Mouse (Mus musculus): ENCODE data around the gene Arf1. TPM values are rescaled to one million over a fixed set of nuclear protein-coding genes. Genes with fewer than 3 reads are reported as not detected.
"Not testable (repeated sequence)": the region's sequence is repeated elsewhere in the genome, so short reads cannot be mapped to it uniquely, and the experiment has no call there.

The Arf1 gene
- total and polyA plus RNA-seq, 3 experiments, result 541 to 617 TPM; not detected in 1

DNA sequence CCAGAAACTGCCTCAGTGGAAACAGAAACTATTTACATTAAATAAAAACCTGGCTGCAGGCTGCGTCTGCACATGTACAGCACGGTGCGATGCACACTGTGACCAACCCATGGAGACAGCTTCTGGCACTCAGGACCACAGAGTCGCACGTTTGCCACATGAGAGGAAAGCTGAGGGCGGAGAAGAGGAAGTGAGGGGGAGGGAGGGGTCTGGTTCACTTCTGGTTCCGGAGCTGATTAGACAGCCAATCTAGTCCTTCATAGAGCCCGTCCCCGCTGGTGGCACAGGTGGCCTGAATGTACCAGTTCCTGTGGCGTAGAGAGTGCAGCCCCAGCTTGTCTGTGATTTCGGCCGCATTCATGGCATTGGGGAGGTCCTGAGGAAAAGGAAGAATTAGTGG lies 15.8 kb downstream of the Arf1 start:
- TF ChIP-seq POLR2AphosphoS2 (IDR thresholded peaks at IDR 0.05; ENCODE audit: low read length) (0 out of 2 replicates have a peak, but pooled peaks have one; percentile 17), SIN3A (IDR thresholded peaks at IDR 0.05; ENCODE audit: low read length) (peak; percentile 54; the same call in 1 of the 2 replicates), MAX (IDR thresholded peaks at IDR 0.05; ENCODE audit: low read length) (0 out of 2 replicates have a peak, but pooled peaks have one; percentile 14), EP300 (IDR thresholded peaks at IDR 0.05; ENCODE audit: low read depth in 1 of 2, low read length in 2 of 2) (peak in 1 of 2 experiments; percentile 25; a peak in 1 of 4 replicates), HCFC1 (IDR thresholded peaks at IDR 0.05; ENCODE audit: low read depth, low read length) (peak; percentile 46; the same call in 1 of the 2 replicates), POLR2A (IDR thresholded peaks at IDR 0.05; ENCODE audit: control insufficient read depth in 1 of 2, insufficient read depth in 1 of 2, low read depth in 1 of 2, low read length in 2 of 2, poor library complexity in 1 of 2) (peak in 1 of 2 experiments; percentile 32; a peak in 1 of 4 replicates)
- DNase-seq (ENCODE audit: low read depth, low spot score), result peak; percentile 84

DNA sequence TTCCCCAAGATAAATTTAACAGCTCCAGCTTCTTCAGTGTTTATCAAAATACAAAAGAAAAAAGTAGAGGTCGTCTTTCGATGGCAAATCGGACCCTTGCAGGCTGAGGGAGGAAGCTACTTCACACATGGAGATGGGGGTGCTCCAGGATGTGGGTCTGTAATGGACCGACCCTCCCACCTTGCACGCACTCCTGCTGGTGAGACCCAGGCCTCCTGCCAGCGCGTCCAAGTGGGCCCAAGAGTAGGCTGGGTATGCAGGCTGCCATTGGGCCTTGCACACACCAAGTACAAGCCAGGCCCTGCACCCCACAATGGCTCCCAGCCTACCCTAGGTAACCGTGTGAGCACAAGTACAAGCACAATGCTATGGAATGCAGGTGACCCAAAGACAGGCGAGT lies 16.5 kb downstream of the Arf1 start:
- H3K4me1 ChIP-seq (ENCODE audit: control insufficient read depth in 1 of 2, insufficient read depth in 2 of 2, low read length in 2 of 2), result peaks cover 9 to 23% of the 10 kb centered on the region in 2 experiments
- not testable (repeated sequence) for H3K4me3 ChIP-seq (ENCODE audit: control insufficient read depth in 1 of 2, insufficient read depth in 1 of 2, low read depth in 2 of 2, low read length in 2 of 2); H3K9ac ChIP-seq (ENCODE audit: control insufficient read depth, low read depth, low read length, poor library complexity, severe bottlenecking); DNase-seq (ENCODE audit: low read depth, low spot score); H3K27me3 ChIP-seq (ENCODE audit: control insufficient read depth in 1 of 2, insufficient read depth in 2 of 2, low read length in 2 of 2); H3K9me3 ChIP-seq (replicated peaks; ENCODE audit: insufficient read depth, low read length); H3K27ac ChIP-seq (ENCODE audit: control insufficient read depth, low read depth, low read length)
- 0 out of 2 replicates have a peak, but pooled peaks have one; percentile 40 for TF ChIP-seq ZMIZ1 (IDR thresholded peaks at IDR 0.05; ENCODE audit: low read depth, low read length)
- peaks cover 31 to 50% of the 10 kb centered on the region in 2 experiments for H3K36me3 ChIP-seq (ENCODE audit: control insufficient read depth in 1 of 2, insufficient read depth in 2 of 2, low read length in 2 of 2)
- H3K79me2 ChIP-seq (ENCODE audit: control insufficient read depth, insufficient read depth, low read length, poor library complexity), result peaks cover 44% of the 10 kb centered on the region

More for the DNA sequence above, 15.8 kb downstream of the Arf1 start:
- H3K9me3 ChIP-seq (replicated peaks; ENCODE audit: insufficient read depth, low read length); H3K4me3 ChIP-seq (ENCODE audit: control insufficient read depth in 1 of 2, insufficient read depth in 1 of 2, low read depth in 2 of 2, low read length in 2 of 2); H3K9ac ChIP-seq (ENCODE audit: control insufficient read depth, low read depth, low read length, poor library complexity, severe bottlenecking); H3K27me3 ChIP-seq (ENCODE audit: control insufficient read depth in 1 of 2, insufficient read depth in 2 of 2, low read length in 2 of 2); H3K27ac ChIP-seq (ENCODE audit: control insufficient read depth, low read depth, low read length): not testable (repeated sequence)
- peaks cover 32 to 56% of the 10 kb centered on the region in 2 experiments for H3K36me3 ChIP-seq (ENCODE audit: control insufficient read depth in 1 of 2, insufficient read depth in 2 of 2, low read length in 2 of 2)
- peaks cover 51% of the 10 kb centered on the region for H3K79me2 ChIP-seq (ENCODE audit: control insufficient read depth, insufficient read depth, low read length, poor library complexity)
- H3K4me1 ChIP-seq (ENCODE audit: control insufficient read depth in 1 of 2, insufficient read depth in 2 of 2, low read length in 2 of 2), result peaks cover 16 to 25% of the 10 kb centered on the region in 2 experiments

GRCm38 (mm10) chr11:59210020-59210419 lies 18.1 kb downstream of the Arf1 start:
- no peak overlapping the region for H3K27ac ChIP-seq (ENCODE audit: control insufficient read depth, low read depth, low read length)
- no peaks in the 10 kb centered on the region for H3K9me3 ChIP-seq (replicated peaks; ENCODE audit: insufficient read depth, low read length)
- peaks cover 18 to 38% of the 10 kb centered on the region in 2 experiments for H3K36me3 ChIP-seq (ENCODE audit: control insufficient read depth in 1 of 2, insufficient read depth in 2 of 2, low read length in 2 of 2)
- peak; percentile 33 for DNase-seq (ENCODE audit: low read depth, low spot score)
- H3K27me3 ChIP-seq (ENCODE audit: control insufficient read depth in 1 of 2, insufficient read depth in 2 of 2, low read length in 2 of 2), result no peaks in the 10 kb centered on the region
- TF ChIP-seq ZMIZ1 (IDR thresholded peaks at IDR 0.05; ENCODE audit: low read depth, low read length), result peak; percentile 13; the same call in 1 of the 2 replicates
- peak in 1 of 2 experiments; percentile 37; a peak in 1 of 4 replicates for TF ChIP-seq POLR2A (IDR thresholded peaks at IDR 0.05; ENCODE audit: control insufficient read depth in 1 of 2, insufficient read depth in 1 of 2, low read depth in 1 of 2, low read length in 2 of 2, poor library complexity in 1 of 2)
- TF ChIP-seq ZNF384 (IDR thresholded peaks at IDR 0.05; ENCODE audit: low read depth, low read length), result no peak
- TF ChIP-seq KAT2A (conservative IDR thresholded peaks at IDR 0.05; ENCODE audit: low read depth, low read length), result no peak
- TF ChIP-seq POLR2AphosphoS5 (IDR thresholded peaks at IDR 0.05; ENCODE audit: borderline replicate concordance, low read depth, low read length), result 0 out of 2 replicates have a peak, but pooled peaks have one; percentile 36
- no peak overlapping the region for H3K9ac ChIP-seq (ENCODE audit: control insufficient read depth, low read depth, low read length, poor library complexity, severe bottlenecking)
- peaks cover 2 to 19% of the 10 kb centered on the region in 2 experiments; a peak in 3 of 4 replicates for H3K4me1 ChIP-seq (ENCODE audit: control insufficient read depth in 1 of 2, insufficient read depth in 2 of 2, low read length in 2 of 2)
- no peak overlapping the region for H3K4me3 ChIP-seq (ENCODE audit: control insufficient read depth in 1 of 2, insufficient read depth in 1 of 2, low read depth in 2 of 2, low read length in 2 of 2)
- peaks cover 31% of the 10 kb centered on the region for H3K79me2 ChIP-seq (ENCODE audit: control insufficient read depth, insufficient read depth, low read length, poor library complexity)

Measured in MEL (cell line).